Mouse (Mus musculus) embryonic facial prominence, embryonic 11.5 days (tissue): ENCODE data around the gene Depdc5. TPM values are rescaled to one million over a fixed set of nuclear protein-coding genes. Genes with fewer than 3 reads are reported as not detected.
"Not testable (repeated sequence)": the region's sequence is repeated elsewhere in the genome, so short reads cannot be mapped to it uniquely, and the experiment has no call there.

Source experiments
- ATAC-seq: fragments of 200-750 bp; cut with Nextera tagmentation; replicated peaks from 2 replicates; pipeline ENCODE4 v1.8.0; 2017; ENCODE audit warnings: low read depth; ENCODE audit not compliant: insufficient number of reproducible peaks, low FRiP score, low TSS enrichment
- DNase-seq: peaks from one replicate; pipeline ENCODE4 v3.0.0-alpha.2; 2015; ENCODE audit warnings: low spot score
- H3K27ac ChIP-seq: fragments of 300-500 bp; sonication (generic); replicated peaks from 2 replicates; pipeline ENCODE4 v1.5.1; 2014; ENCODE audit warnings: mild to moderate bottlenecking, low read depth, low read length, control low read depth
- H3K27me3 ChIP-seq: fragments of 300-500 bp; sonication (generic); 2 replicates; pipeline ENCODE4 v1.6.1; 2014; ENCODE audit warnings: mild to moderate bottlenecking, low read length, moderate library complexity, mixed read lengths; ENCODE audit not compliant: control insufficient read depth, insufficient read depth
- H3K36me3 ChIP-seq: fragments of 300-500 bp; sonication (generic); replicated peaks from 2 replicates; pipeline ENCODE4 v1.6.1; 2014; ENCODE audit warnings: low read depth, mild to moderate bottlenecking, low read length, moderate library complexity, mixed read lengths; ENCODE audit not compliant: control insufficient read depth, insufficient read depth
- H3K4me1 ChIP-seq: fragments of 300-500 bp; sonication (generic); 2 replicates; pipeline ENCODE4 v1.6.1; 2014; ENCODE audit warnings: low read length, mixed read lengths; ENCODE audit not compliant: control insufficient read depth, insufficient read depth
- H3K4me2 ChIP-seq: fragments of 300-500 bp; sonication (generic); 2 replicates; pipeline ENCODE4 v1.6.1; 2014; ENCODE audit warnings: low read depth, mild to moderate bottlenecking, control low read depth, low read length, moderate library complexity
- H3K4me3 ChIP-seq: fragments of 300-500 bp; sonication (generic); 2 replicates; pipeline ENCODE4 v1.5.1; 2014; ENCODE audit warnings: low read depth, low read length, control low read depth
- H3K9ac ChIP-seq: fragments of 300-500 bp; sonication (generic); replicated peaks from 2 replicates; pipeline ENCODE4 v1.6.1; 2014; ENCODE audit warnings: mild to moderate bottlenecking, control low read depth, low read length
- H3K9me3 ChIP-seq: fragments of 300-500 bp; sonication (generic); replicated peaks from 2 replicates; pipeline ENCODE4 v1.6.1; 2016; ENCODE audit warnings: mild to moderate bottlenecking, low read length, inconsistent platforms, mixed read lengths; ENCODE audit not compliant: control insufficient read depth
- WGBS: fragments of 180-500 bp; shearing (Covaris S2); extraction: QIAGEN DNeasy Blood & Tissue Kit; methylation state at CpG from one replicate; pipeline ENCODE4 v1.1.7; 2014; 5-methylcytosine and 5-hydroxymethylcytosine counted together
- polyA plus RNA-seq: library from polyadenylated mRNA; unstranded; fragments of >200 nt; fragmentation: Nextera tagmentation; extraction: Ambion mirVana; gene quantifications from 2 replicates; pipeline ENCODE4 v1.2.1, GENCODE M21; 2014

Depdc5 gene
- polyA plus RNA-seq, result 29.3 and 30.1 TPM in 2 replicates

DNA sequence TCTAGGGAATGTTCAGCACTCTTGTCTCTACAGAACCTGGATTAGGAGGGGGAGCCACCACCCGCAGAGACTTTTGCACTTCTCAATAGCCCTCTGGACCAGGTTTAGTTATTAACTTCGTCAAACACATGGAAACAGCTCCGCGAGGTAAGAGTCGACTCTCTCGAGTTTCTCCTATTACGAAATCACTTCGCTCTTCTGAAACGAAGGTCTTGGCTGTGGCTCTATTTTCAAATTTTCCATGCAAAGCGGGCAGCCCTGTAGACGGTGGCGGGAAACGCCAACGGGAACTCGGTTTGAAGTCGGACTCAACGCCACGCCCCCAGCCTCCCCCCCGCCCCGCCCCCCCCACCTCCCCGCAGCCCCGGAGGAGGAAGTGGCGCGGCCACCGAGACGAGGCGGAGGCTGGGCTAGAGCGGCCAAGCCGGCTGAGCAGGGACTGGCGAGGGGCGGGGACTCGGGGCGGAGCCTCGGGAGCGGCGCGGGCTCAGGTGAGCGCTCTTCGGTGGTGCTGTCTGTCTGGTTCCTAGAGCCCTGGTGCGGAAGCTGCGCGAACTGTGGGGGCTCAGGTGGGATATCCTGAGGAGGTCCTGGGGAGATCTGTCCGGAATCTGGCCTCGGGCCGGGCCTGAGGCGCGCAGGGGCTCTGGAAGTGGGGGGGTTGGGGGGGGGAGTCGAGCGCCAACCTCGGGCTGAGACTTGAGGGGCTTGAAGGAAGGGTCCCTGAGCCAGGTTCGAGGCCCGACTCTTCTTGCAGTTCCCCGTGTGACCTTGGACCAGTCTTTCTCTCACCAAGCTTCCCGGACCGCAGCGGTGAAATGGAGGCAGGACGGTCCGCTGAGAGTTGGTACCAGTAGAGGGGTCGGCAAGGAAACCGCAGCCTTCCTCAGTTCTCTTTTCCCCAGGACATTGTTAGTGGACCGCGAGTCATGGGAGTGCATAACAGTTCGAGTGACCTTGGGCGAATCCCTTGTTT lies at the start of gene Depdc5:
Gene Depdc5, plus strand, starts transcription at position 449 of the 976 bp plus-strand sequence.
- H3K27me3 ChIP-seq, result no peaks in the 10 kb centered on the region
- H3K9ac ChIP-seq, result peak within 1 kb of the TSS; percentile 74
- peak within 1 kb of the TSS; percentile 70 for H3K4me3 ChIP-seq
- peak within 1 kb of the TSS; percentile 38; the same call in 1 of the 2 replicates for H3K27ac ChIP-seq
- H3K9me3 ChIP-seq, result no peaks in the 10 kb centered on the region
- peak; percentile 93 for DNase-seq
- peak; percentile 97 for ATAC-seq
- H3K36me3 ChIP-seq, result no peaks in the 10 kb centered on the region
- no peaks in the 10 kb centered on the region for H3K4me1 ChIP-seq
- WGBS, result under 1% methylated on average over 52 of the region's 64 CpGs
- peak within 1 kb of the TSS; percentile 64 for H3K4me2 ChIP-seq

DNA sequence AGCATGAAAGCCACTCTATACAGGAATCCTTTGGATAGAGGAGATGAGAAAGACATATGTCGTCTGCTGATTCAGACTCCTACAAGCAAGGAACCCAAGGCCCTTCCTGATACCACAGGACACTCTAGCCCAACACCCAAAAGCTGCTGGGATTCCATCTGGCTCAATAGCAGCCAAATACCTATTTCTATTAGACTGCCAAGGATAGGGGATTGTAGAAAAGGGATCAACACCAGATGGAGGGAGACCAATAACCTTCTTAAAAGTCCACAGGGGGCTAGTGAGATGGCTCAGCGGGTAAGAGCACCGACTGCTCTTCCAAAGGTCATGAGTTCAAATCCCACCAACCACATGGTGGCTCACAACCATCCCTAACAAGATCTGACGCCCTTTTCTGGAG lies 48.1 kb upstream of the Depdc5 start:
- Histone ChIP-seq H3K4me2 (no peak overlapping the region), H3K4me1 (no peaks in the 10 kb centered on the region), H3K36me3 (peaks cover 5% of the 10 kb centered on the region), H3K27me3 (no peaks in the 10 kb centered on the region), H3K4me3 (no peak overlapping the region), H3K27ac (no peak overlapping the region), H3K9ac (no peak overlapping the region), H3K9me3 (no peaks in the 10 kb centered on the region)
- DNase-seq (no peak), ATAC-seq (no peak)
- 92% methylated on average over 4 of the region's 4 CpGs for WGBS

DNA sequence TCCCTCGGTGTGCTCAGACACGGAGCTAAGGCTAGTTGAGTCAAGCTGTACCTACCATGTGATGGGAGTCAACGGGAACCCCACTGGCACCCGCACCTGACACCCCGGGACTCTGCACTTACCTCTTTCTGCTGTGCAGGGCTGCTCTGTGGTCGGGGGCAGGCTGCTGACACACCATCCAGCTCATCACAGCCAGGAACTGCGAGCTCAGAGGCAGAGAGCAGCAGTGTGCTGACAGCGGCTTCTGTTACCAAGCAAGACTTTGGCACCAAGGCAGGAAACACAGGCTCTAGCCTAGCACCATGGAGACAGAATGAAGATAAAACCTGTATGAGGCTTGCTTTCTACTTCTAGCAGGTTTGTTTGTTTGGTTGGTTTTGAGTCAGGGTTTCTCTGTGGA lies 43.0 kb upstream of the Depdc5 start:
- H3K36me3 ChIP-seq, result peaks cover 8% of the 10 kb centered on the region
- ATAC-seq, result no peak

DNA sequence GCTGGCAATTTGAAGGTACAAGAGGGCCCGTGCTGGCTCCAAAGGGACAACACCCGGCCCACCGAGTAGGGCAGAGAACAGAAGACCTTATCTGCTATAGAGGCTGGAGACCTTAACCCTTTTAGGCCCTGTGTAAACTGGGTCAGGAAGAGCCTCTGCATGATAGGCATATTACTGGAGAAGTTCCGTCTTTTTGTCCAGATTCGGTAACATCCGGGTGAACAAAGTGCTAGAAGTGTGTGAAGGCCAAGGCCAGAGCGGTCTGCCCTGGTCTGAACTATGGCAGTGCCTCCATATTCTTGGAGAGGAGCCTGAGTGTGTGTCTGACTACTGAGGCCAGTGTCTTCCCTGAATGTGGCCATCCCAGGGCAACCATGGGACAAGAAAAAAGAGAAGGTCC lies 36.5 kb upstream of the Depdc5 start, which contains the start of gene Gm20671:
Gene Gm20671, minus strand, starts transcription at position 101 of the 400 bp plus-strand sequence.
- no peak for DNase-seq
- Histone ChIP-seq H3K36me3 (peaks cover 4% of the 10 kb centered on the region; the same call in 1 of the 2 replicates), H3K27me3 (no peaks in the 10 kb centered on the region), H3K27ac (no peak within 1 kb of the TSS), H3K4me3 (no peak within 1 kb of the TSS), H3K9ac (no peak within 1 kb of the TSS), H3K4me2 (no peak within 1 kb of the TSS), H3K4me1 (no peaks in the 10 kb centered on the region), H3K9me3 (no peaks in the 10 kb centered on the region)
- ATAC-seq, result no peak
- 93% methylated on average over 7 of the region's 7 CpGs for WGBS

More for the DNA sequence above, 43.0 kb upstream of the Depdc5 start:
- Histone ChIP-seq H3K4me2 (no peak overlapping the region), H3K9me3 (no peaks in the 10 kb centered on the region), H3K27ac (no peak overlapping the region), H3K27me3 (no peaks in the 10 kb centered on the region), H3K4me3 (no peak overlapping the region), H3K4me1 (no peaks in the 10 kb centered on the region), H3K9ac (no peak overlapping the region)
- WGBS, result 97% methylated on average over 8 of the region's 8 CpGs
- DNase-seq, result no peak

DNA sequence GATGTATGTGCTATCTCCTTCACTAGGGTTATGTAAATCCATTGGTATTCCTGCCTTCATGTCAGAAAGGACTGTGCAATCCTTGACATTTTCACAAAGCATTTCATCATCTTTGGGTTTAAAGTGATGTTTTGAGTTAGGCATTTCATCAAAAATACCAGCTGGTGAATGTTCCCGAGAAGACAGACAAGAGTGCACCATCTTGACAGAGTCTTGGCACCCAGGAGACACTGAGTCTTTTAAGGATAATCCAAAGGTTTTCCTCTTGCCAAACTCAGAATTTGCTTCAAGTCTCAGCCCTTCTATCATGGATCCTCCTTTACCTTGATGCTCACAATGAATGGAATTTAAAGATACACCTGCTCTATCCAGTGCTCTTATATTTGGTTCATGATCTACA lies 34.7 kb upstream of the Depdc5 start:
- H3K27me3 ChIP-seq, H3K4me2 ChIP-seq, ATAC-seq, H3K9me3 ChIP-seq, H3K4me1 ChIP-seq, H3K36me3 ChIP-seq, H3K9ac ChIP-seq, DNase-seq, H3K27ac ChIP-seq, H3K4me3 ChIP-seq: not testable (repeated sequence)
- 91% methylated on average over 1 of the region's 1 CpGs for WGBS

DNA sequence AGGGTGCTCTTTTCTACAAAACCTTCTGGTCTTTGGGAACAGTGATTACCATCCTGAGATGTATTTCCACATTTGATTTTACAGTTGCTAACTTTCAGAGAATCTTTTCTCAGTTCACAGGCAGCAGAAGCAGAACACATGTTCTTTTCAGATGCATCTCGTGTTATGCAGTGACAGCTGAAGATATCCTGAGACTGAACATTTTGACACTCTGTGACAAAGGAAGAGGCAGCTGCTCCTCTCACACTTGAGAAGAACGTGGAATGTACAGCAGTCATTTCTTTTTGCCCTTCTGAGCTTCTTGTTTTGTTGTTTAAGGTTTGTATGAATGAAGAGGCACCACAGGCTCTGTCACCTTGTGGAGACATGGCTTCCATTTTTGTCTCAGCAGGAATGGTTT lies 33.4 kb upstream of the Depdc5 start:
- DNase-seq (no peak), ATAC-seq (no peak)
- H3K27me3 ChIP-seq, result no peaks in the 10 kb centered on the region
- H3K9ac ChIP-seq, result no peak overlapping the region
- no peak overlapping the region for H3K27ac ChIP-seq
- WGBS, result 89% methylated on average over 2 of the region's 2 CpGs
- no peak overlapping the region for H3K4me2 ChIP-seq
- H3K4me3 ChIP-seq, result no peak overlapping the region
- H3K4me1 ChIP-seq, result no peaks in the 10 kb centered on the region
- H3K36me3 ChIP-seq, result peaks cover 8% of the 10 kb centered on the region
- H3K9me3 ChIP-seq, result no peaks in the 10 kb centered on the region

DNA sequence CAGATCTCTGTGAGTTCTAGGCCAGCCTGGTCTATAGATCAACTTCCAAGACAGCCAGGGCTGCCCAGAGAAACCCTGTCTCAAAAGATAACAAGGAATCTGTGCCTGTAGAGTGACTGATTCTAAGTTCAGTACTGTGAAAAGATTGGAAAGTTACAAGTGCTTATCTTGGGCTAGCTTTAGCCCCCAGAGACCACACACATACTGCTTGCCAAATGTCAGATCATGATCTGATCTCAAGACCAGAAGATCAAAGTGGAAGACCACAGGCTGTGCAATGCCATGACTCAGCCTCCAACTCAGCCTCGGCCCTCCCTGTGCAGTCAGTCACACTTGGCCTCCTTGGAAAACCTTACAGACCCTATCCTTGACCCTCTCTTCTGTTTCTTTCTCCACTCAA lies 29.0 kb upstream of the Depdc5 start:
- no peak overlapping the region for H3K4me3 ChIP-seq
- no peaks in the 10 kb centered on the region for H3K9me3 ChIP-seq
- H3K4me1 ChIP-seq, result no peaks in the 10 kb centered on the region
- H3K36me3 ChIP-seq, result peaks cover 12% of the 10 kb centered on the region
- ATAC-seq (no peak), DNase-seq (no peak)
- WGBS, result 92% methylated on average over 1 of the region's 1 CpGs
- no peak overlapping the region for H3K9ac ChIP-seq
- no peaks in the 10 kb centered on the region for H3K27me3 ChIP-seq
- H3K4me2 ChIP-seq, result no peak overlapping the region
- no peak overlapping the region for H3K27ac ChIP-seq

DNA sequence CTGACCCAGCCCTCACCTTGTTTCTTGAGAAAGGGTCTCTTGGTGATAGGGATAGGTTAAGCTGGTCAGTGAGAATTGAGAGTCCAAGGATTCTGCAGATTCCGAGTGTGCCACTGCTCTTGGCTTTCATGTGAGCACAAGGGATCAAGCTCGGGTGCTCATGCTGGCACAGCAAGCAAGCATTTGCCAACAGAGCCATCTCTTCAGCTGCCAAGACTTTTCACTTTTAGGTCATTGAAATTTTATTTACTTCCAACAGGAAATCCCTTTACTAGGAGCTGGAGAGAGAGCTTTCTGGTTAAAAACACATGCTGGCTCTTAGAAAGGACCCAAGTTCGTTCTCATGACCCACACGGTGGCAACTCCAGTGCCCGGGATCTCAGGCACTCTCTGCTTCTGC lies 26.5 kb upstream of the Depdc5 start:
- Histone ChIP-seq H3K9ac (no peak overlapping the region), H3K9me3 (no peaks in the 10 kb centered on the region), H3K27me3 (no peaks in the 10 kb centered on the region), H3K4me3 (no peak overlapping the region), H3K4me2 (no peak overlapping the region), H3K36me3 (peaks cover 12% of the 10 kb centered on the region), H3K4me1 (no peaks in the 10 kb centered on the region), H3K27ac (no peak overlapping the region)
- 90% methylated on average over 5 of the region's 5 CpGs for WGBS
- no peak for ATAC-seq
- no peak for DNase-seq
